Mouse (Mus musculus) liver, embryonic 14.5 days (tissue): ENCODE measurements around the gene Gm4969.

Experiments
- CTCF ChIP-seq: IDR thresholded peaks from 2 replicates; pipeline ENCODE4 v1.5.1; 2016; ENCODE audit warnings: antibody characterized with exemption, low read depth, control low read depth
- EP300 ChIP-seq: IDR thresholded peaks from 2 replicates; pipeline ENCODE4 v1.6.1; 2016; ENCODE audit warnings: antibody characterized with exemption, low read depth

GRCm38 (mm10) chr7:19165656-19166423 lies 47.7 kb upstream of the Gm4969 start, which contains the start of gene Gipr:
- no peak for TF ChIP-seq CTCF
- TF ChIP-seq EP300: no peak
